Mouse (Mus musculus) urinary bladder, postnatal 0 days (tissue): ENCODE results near the gene Cd5l. TPM values are rescaled to one million over a fixed set of nuclear protein-coding genes. Genes with fewer than 3 reads are reported as not detected.

Experiments used
- polyA plus RNA-seq: library from polyadenylated mRNA; unstranded; fragments of >200 nt; fragmentation: Nextera tagmentation; extraction: Ambion mirVana; gene quantifications from 2 replicates; pipeline ENCODE4 v1.2.1, GENCODE M21; 2015

Gene Cd5l
- 0.19 and 2.0 TPM in 2 replicates for polyA plus RNA-seq

GRCm38 (mm10) chr3:87357581-87357980 lies at the start of gene Cd5l:
Cd5l (plus strand) TSS chr3:87357881.

GRCm38 (mm10) chr3:87376195-87377165 lies 18.8 kb downstream of the Cd5l start, which contains the start of gene Fcrl1:
Fcrl1 (plus strand) TSS chr3:87376387.

Other genes starting within 250 kb of the Cd5l start
- 10.0 and 11.3 TPM in 2 replicates for gene Kirrel, start 183.1 kb upstream of the Cd5l start, polyA plus RNA-seq
- gene Fcrls, start 94.1 kb upstream of the Cd5l start, polyA plus RNA-seq = 6.0 and 6.2 TPM in 2 replicates
- 0.25 and 0.33 TPM in 2 replicates for gene Fcrl1, start 18.5 kb downstream of the Cd5l start, polyA plus RNA-seq
- not detected in 2 replicates for gene Fcrl5, start 77.9 kb downstream of the Cd5l start, polyA plus RNA-seq
- gene Etv3, start 167.5 kb downstream of the Cd5l start, polyA plus RNA-seq = 8.4 and 8.9 TPM in 2 replicates